27 mouse cellular contexts compared by ENCODE assay signal in genomic region chr15:25866106-25866505, GRCm38 (mm10). TPM values are rescaled to one million over a fixed set of nuclear protein-coding genes. Genes with fewer than 3 reads are reported as not detected.
A peak's percentile ranks its signal among the peaks of the same experiment; 100 is the strongest.
DNase-seq lines count a peak whose midpoint lies in the region; ATAC-seq and TF ChIP-seq lines count a peak whose summit lies in the region.
"Had no signal": no experiment of that assay in that cellular context is flagged by ENCODE, and none has a peak within 500 bp of the region (broad histone marks: within the 10 kb centered on the region; RNA-seq: fewer than 3 reads in every experiment).

No protein-coding gene starts in this region.

- no peaks in the 10 kb centered on the region for H3K79me2 ChIP-seq in liver, adult 2 months (ENCODE audit: control insufficient read depth, insufficient read depth, low read length)

- H3K4me3 ChIP-seq in kidney, adult 2 months (ENCODE audit: insufficient read depth, low read depth, low read length) = no peak overlapping the region
- H3K4me3 ChIP-seq in kidney, embryonic 15.5 days (replicated peaks) = no peak overlapping the region
- H3K4me3 ChIP-seq in liver, adult 2 months (ENCODE audit: insufficient read depth, low read depth, low read length) = no peak overlapping the region
- H3K4me3 ChIP-seq in liver, embryonic 12.5 days = no peak overlapping the region
- H3K4me3 ChIP-seq: embryonic facial prominence, embryonic 12.5 days; heart, embryonic 12.5 days; hindbrain, embryonic 13.5 days; limb, embryonic 10.5 days; limb, embryonic 15.5 days; midbrain, embryonic 10.5 days; midbrain, embryonic 15.5 days; neural tube, embryonic 15.5 days had no signal

- H3K27ac ChIP-seq in kidney, adult 2 months (ENCODE audit: insufficient read depth, low read depth, low read length) = peak overlapping the region; percentile 50; the same call in 1 of the 2 replicates
- H3K27ac ChIP-seq in kidney, embryonic 15.5 days = no peak overlapping the region
- no peak overlapping the region for H3K27ac ChIP-seq in liver, adult 2 months (replicated peaks; ENCODE audit: insufficient read depth, low read depth, low read length)
- no peak overlapping the region for H3K27ac ChIP-seq in liver, embryonic 12.5 days
- H3K27ac ChIP-seq: embryonic facial prominence, embryonic 12.5 days; hindbrain, embryonic 13.5 days; limb, embryonic 10.5 days; limb, embryonic 15.5 days; midbrain, embryonic 10.5 days; midbrain, embryonic 15.5 days; neural tube, embryonic 15.5 days had no signal

- no peak for TF ChIP-seq POLR2A in kidney, adult 2 months (IDR thresholded peaks at IDR 0.05; ENCODE audit: low read depth, low read length)
- no peak for TF ChIP-seq POLR2A in liver, adult 2 months (IDR thresholded peaks at IDR 0.05; ENCODE audit: extremely low read depth, insufficient read depth, low read length)

- intact Hi-C loops in heart, postnatal 25 days (cut with DNase I) = no loop called here

- peak; percentile 89 for DNase-seq in heart, adult 11 months
- no peak for DNase-seq in heart, postnatal 25 days (ENCODE audit: low spot score)
- peak; percentile 49 for DNase-seq in kidney, adult 2 months
- DNase-seq in liver, adult 2 months (ENCODE audit: extremely low read depth, low read depth, low spot score) = peak; percentile 47
- DNase-seq: cerebellum, adult 11-12 months; cerebellum, adult 9-11 months; embryo, embryonic 11 days; gastrocnemius, postnatal 14 days; heart, postnatal 36 days; layer of hippocampus, adult 9-11 months; lung, adult 2 months; lung, postnatal 14 days; retina, postnatal 1 day; right cerebral cortex, postnatal 14 days; thymus, postnatal 4 days had no signal

- no peaks in the 10 kb centered on the region for H3K27me3 ChIP-seq in kidney, adult 2 months (replicated peaks; ENCODE audit: control insufficient read depth, insufficient read depth, low read length)
- no peaks in the 10 kb centered on the region for H3K27me3 ChIP-seq in kidney, embryonic 15.5 days
- H3K27me3 ChIP-seq in liver, adult 2 months (ENCODE audit: control insufficient read depth, insufficient read depth, low read length) = no peaks in the 10 kb centered on the region
- no peaks in the 10 kb centered on the region for H3K27me3 ChIP-seq in liver, embryonic 12.5 days (replicated peaks)
- H3K27me3 ChIP-seq: embryonic facial prominence, embryonic 12.5 days; heart, embryonic 12.5 days; hindbrain, embryonic 13.5 days; limb, embryonic 15.5 days; midbrain, embryonic 15.5 days; neural tube, embryonic 15.5 days had no signal

- no peaks in the 10 kb centered on the region for H3K9me3 ChIP-seq in kidney, embryonic 15.5 days (replicated peaks)
- H3K9me3 ChIP-seq in liver, embryonic 12.5 days (replicated peaks) = no peaks in the 10 kb centered on the region
- H3K9me3 ChIP-seq: embryonic facial prominence, embryonic 12.5 days; heart, embryonic 12.5 days; hindbrain, embryonic 13.5 days; limb, embryonic 10.5 days; limb, embryonic 15.5 days; midbrain, embryonic 10.5 days; midbrain, embryonic 15.5 days; neural tube, embryonic 15.5 days had no signal

- 69% methylated on average over 6 of the region's 6 CpGs for WGBS in kidney, adult 2 months
- 89% methylated on average over 6 of the region's 6 CpGs for WGBS in kidney, embryonic 15.5 days
- 52% methylated on average over 6 of the region's 6 CpGs for WGBS in liver, adult 2 months
- 75% methylated on average over 6 of the region's 6 CpGs for WGBS in liver, embryonic 12.5 days (ENCODE audit: insufficient replicate concordance)

- H3K4me2 ChIP-seq in kidney, embryonic 15.5 days = no peak overlapping the region
- H3K4me2 ChIP-seq in liver, embryonic 12.5 days = no peak overlapping the region
- H3K4me2 ChIP-seq: embryonic facial prominence, embryonic 12.5 days; heart, embryonic 12.5 days; hindbrain, embryonic 13.5 days; limb, embryonic 15.5 days; midbrain, embryonic 15.5 days; neural tube, embryonic 15.5 days had no signal

- no peak for TF ChIP-seq CTCF in kidney, adult 2 months (conservative IDR thresholded peaks at IDR 0.05; ENCODE audit: insufficient read depth, insufficient read length, low read depth, low read length)
- TF ChIP-seq CTCF in liver, adult 2 months (IDR thresholded peaks at IDR 0.05; ENCODE audit: low read depth, low read length) = no peak

- H3K9ac ChIP-seq in kidney, embryonic 15.5 days = no peak overlapping the region
- no peak overlapping the region for H3K9ac ChIP-seq in liver, adult 2 months (ENCODE audit: low read depth, low read length)
- no peak overlapping the region for H3K9ac ChIP-seq in liver, embryonic 12.5 days
- H3K9ac ChIP-seq: embryonic facial prominence, embryonic 12.5 days; heart, embryonic 12.5 days; hindbrain, embryonic 13.5 days; limb, embryonic 15.5 days; midbrain, embryonic 15.5 days; neural tube, embryonic 15.5 days had no signal

- no peaks in the 10 kb centered on the region for H3K36me3 ChIP-seq in kidney, adult 2 months (ENCODE audit: control insufficient read depth, insufficient read depth, low read length)
- H3K36me3 ChIP-seq in kidney, embryonic 15.5 days = no peaks in the 10 kb centered on the region
- no peaks in the 10 kb centered on the region for H3K36me3 ChIP-seq in liver, adult 2 months (ENCODE audit: control insufficient read depth, insufficient read depth, low read length)
- H3K36me3 ChIP-seq in liver, embryonic 12.5 days = no peaks in the 10 kb centered on the region
- H3K36me3 ChIP-seq: embryonic facial prominence, embryonic 12.5 days; heart, embryonic 12.5 days; hindbrain, embryonic 13.5 days; limb, embryonic 10.5 days; limb, embryonic 15.5 days; midbrain, embryonic 10.5 days; midbrain, embryonic 15.5 days; neural tube, embryonic 15.5 days had no signal

- ATAC-seq in kidney, embryonic 15.5 days (replicated peaks; ENCODE audit: low FRiP score) = no peak
- ATAC-seq in liver, embryonic 12.5 days = no peak
- ATAC-seq: forebrain, embryonic 14.5 days; intestine, embryonic 16.5 days; midbrain, embryonic 15.5 days had no signal

- peaks cover 16% of the 10 kb centered on the region for H3K4me1 ChIP-seq in kidney, adult 2 months (ENCODE audit: control insufficient read depth, insufficient read depth, low read length)
- peaks cover 4% of the 10 kb centered on the region; the same call in 1 of the 2 replicates for H3K4me1 ChIP-seq in kidney, embryonic 15.5 days
- H3K4me1 ChIP-seq in liver, adult 2 months (ENCODE audit: control insufficient read depth, insufficient read depth, low read length) = no peaks in the 10 kb centered on the region
- no peaks in the 10 kb centered on the region for H3K4me1 ChIP-seq in liver, embryonic 12.5 days
- H3K4me1 ChIP-seq: embryonic facial prominence, embryonic 12.5 days; hindbrain, embryonic 13.5 days; limb, embryonic 10.5 days; limb, embryonic 15.5 days; midbrain, embryonic 15.5 days; neural tube, embryonic 15.5 days had no signal

RNA-seq across cellular contexts. Expression of gene Retreg1, which starts 23.1 kb away (rescaled TPM):
- total RNA-seq in heart, postnatal 25 days (2021) = 100 to 1,000 TPM; 206 to 227 TPM
- polyA plus RNA-seq in kidney, adult 2 months (2012; rRNA removed) = 32.1 and 36.0 TPM in 2 replicates
- 15.9 and 16.1 TPM in 2 replicates for polyA plus RNA-seq in kidney, embryonic 15.5 days (2015; fragmentation: Nextera tagmentation; extraction: Ambion mirVana)
- total RNA-seq in liver, adult 2 months (2014; rRNA removed) = 176 and 192 TPM in 2 replicates
- 16.1 and 19.5 TPM in 2 replicates for polyA plus RNA-seq in liver, adult 2 months (2012; rRNA removed)
- polyA plus RNA-seq in liver, embryonic 12.5 days (2016; fragmentation: Nextera tagmentation; extraction: Ambion mirVana) = 1.0 and 1.1 TPM in 2 replicates
